Mouse (Mus musculus): ENCODE results near the gene 2700049A03Rik. TPM values are rescaled to one million over a fixed set of nuclear protein-coding genes. Genes with fewer than 3 reads are reported as not detected.

Gene 2700049A03Rik
- polyA plus RNA-seq, 1 experiment: 2.4 TPM

- Histone ChIP-seq H3K4me3 (ENCODE audit: insufficient read depth, low read depth, low read length) (no peak overlapping the region), H3K27ac (ENCODE audit: insufficient read depth, low read depth, low read length) (no peak overlapping the region), H3K4me1 (ENCODE audit: control insufficient read depth, insufficient read depth, low read length) (no peaks in the 10 kb centered on the region), H3K27me3 (replicated peaks; ENCODE audit: control insufficient read depth, insufficient read depth, low read length) (no peaks in the 10 kb centered on the region), H3K36me3 (ENCODE audit: control insufficient read depth, insufficient read depth, low read length) (no peaks in the 10 kb centered on the region)
- no peak for TF ChIP-seq CTCF (conservative IDR thresholded peaks at IDR 0.05; ENCODE audit: insufficient read depth, insufficient read length, low read depth, low read length)
- no peak for TF ChIP-seq POLR2A (IDR thresholded peaks at IDR 0.05; ENCODE audit: low read depth, low read length)
- WGBS: 97% methylated on average over 4 of the region's 4 CpGs
- DNase-seq: no peak
Measured at GRCm38 (mm10) chr12:71237074-71237473, 100.4 kb downstream of the 2700049A03Rik start.

GRCm38 (mm10) chr12:71242791-71243190 lies 106.1 kb downstream of the 2700049A03Rik start:
- H3K4me1 ChIP-seq (ENCODE audit: control insufficient read depth, insufficient read depth, low read length): no peaks in the 10 kb centered on the region
- H3K27ac ChIP-seq (ENCODE audit: insufficient read depth, low read depth, low read length): no peak overlapping the region
- peaks cover 2% of the 10 kb centered on the region; the same call in 1 of the 2 replicates for H3K36me3 ChIP-seq (ENCODE audit: control insufficient read depth, insufficient read depth, low read length)
- 92% methylated on average over 9 of the region's 9 CpGs for WGBS
- H3K27me3 ChIP-seq (replicated peaks; ENCODE audit: control insufficient read depth, insufficient read depth, low read length): no peaks in the 10 kb centered on the region
- no peak for TF ChIP-seq CTCF (conservative IDR thresholded peaks at IDR 0.05; ENCODE audit: insufficient read depth, insufficient read length, low read depth, low read length)
- no peak for TF ChIP-seq POLR2A (IDR thresholded peaks at IDR 0.05; ENCODE audit: low read depth, low read length)
- DNase-seq: no peak
- H3K4me3 ChIP-seq (ENCODE audit: insufficient read depth, low read depth, low read length): no peak overlapping the region

GRCm38 (mm10) chr12:71244766-71245390 lies 108.2 kb downstream of the 2700049A03Rik start:
- no peak overlapping the region for H3K4me3 ChIP-seq (ENCODE audit: insufficient read depth, low read depth, low read length)
- no peaks in the 10 kb centered on the region for H3K27me3 ChIP-seq (replicated peaks; ENCODE audit: control insufficient read depth, insufficient read depth, low read length)
- peak; percentile 34 for DNase-seq
- WGBS: 56% methylated on average over 11 of the region's 11 CpGs
- H3K27ac ChIP-seq (ENCODE audit: insufficient read depth, low read depth, low read length): no peak overlapping the region
- TF ChIP-seq POLR2A (IDR thresholded peaks at IDR 0.05; ENCODE audit: low read depth, low read length): no peak
- no peak for TF ChIP-seq CTCF (conservative IDR thresholded peaks at IDR 0.05; ENCODE audit: insufficient read depth, insufficient read length, low read depth, low read length)
- peaks cover 2% of the 10 kb centered on the region; the same call in 1 of the 2 replicates for H3K36me3 ChIP-seq (ENCODE audit: control insufficient read depth, insufficient read depth, low read length)
- no peaks in the 10 kb centered on the region for H3K4me1 ChIP-seq (ENCODE audit: control insufficient read depth, insufficient read depth, low read length)

GRCm38 (mm10) chr12:71247191-71247590 lies 110.5 kb downstream of the 2700049A03Rik start:
- no peak overlapping the region for H3K4me3 ChIP-seq (ENCODE audit: insufficient read depth, low read depth, low read length)
- WGBS: 71% methylated on average over 8 of the region's 8 CpGs
- peaks cover 2% of the 10 kb centered on the region; the same call in 1 of the 2 replicates for H3K36me3 ChIP-seq (ENCODE audit: control insufficient read depth, insufficient read depth, low read length)
- no peak overlapping the region for H3K27ac ChIP-seq (ENCODE audit: insufficient read depth, low read depth, low read length)
- no peaks in the 10 kb centered on the region for H3K4me1 ChIP-seq (ENCODE audit: control insufficient read depth, insufficient read depth, low read length)
- no peaks in the 10 kb centered on the region for H3K27me3 ChIP-seq (replicated peaks; ENCODE audit: control insufficient read depth, insufficient read depth, low read length)
- TF ChIP-seq CTCF (conservative IDR thresholded peaks at IDR 0.05; ENCODE audit: insufficient read depth, insufficient read length, low read depth, low read length) (no peak), POLR2A (IDR thresholded peaks at IDR 0.05; ENCODE audit: low read depth, low read length) (no peak)
- DNase-seq: no peak

- H3K27me3 ChIP-seq (replicated peaks; ENCODE audit: control insufficient read depth, insufficient read depth, low read length): no peaks in the 10 kb centered on the region
- TF ChIP-seq CTCF (conservative IDR thresholded peaks at IDR 0.05; ENCODE audit: insufficient read depth, insufficient read length, low read depth, low read length): no peak
- no peak for TF ChIP-seq POLR2A (IDR thresholded peaks at IDR 0.05; ENCODE audit: low read depth, low read length)
- no peak overlapping the region for H3K4me3 ChIP-seq (ENCODE audit: insufficient read depth, low read depth, low read length)
- 52% methylated on average over 9 of the region's 9 CpGs for WGBS
- no peak for DNase-seq
- no peak overlapping the region for H3K27ac ChIP-seq (ENCODE audit: insufficient read depth, low read depth, low read length)
- H3K36me3 ChIP-seq (ENCODE audit: control insufficient read depth, insufficient read depth, low read length): no peaks in the 10 kb centered on the region
- no peaks in the 10 kb centered on the region for H3K4me1 ChIP-seq (ENCODE audit: control insufficient read depth, insufficient read depth, low read length)
Measured at GRCm38 (mm10) chr12:71249348-71249747, 112.7 kb downstream of the 2700049A03Rik start.

GRCm38 (mm10) chr12:71252509-71253167 lies 116.0 kb downstream of the 2700049A03Rik start:
- no peak overlapping the region for H3K27ac ChIP-seq (ENCODE audit: insufficient read depth, low read depth, low read length)
- WGBS: 48% methylated on average over 11 of the region's 11 CpGs
- no peaks in the 10 kb centered on the region for H3K4me1 ChIP-seq (ENCODE audit: control insufficient read depth, insufficient read depth, low read length)
- H3K36me3 ChIP-seq (ENCODE audit: control insufficient read depth, insufficient read depth, low read length): no peaks in the 10 kb centered on the region
- no peaks in the 10 kb centered on the region for H3K27me3 ChIP-seq (replicated peaks; ENCODE audit: control insufficient read depth, insufficient read depth, low read length)
- no peak for TF ChIP-seq POLR2A (IDR thresholded peaks at IDR 0.05; ENCODE audit: low read depth, low read length)
- TF ChIP-seq CTCF (conservative IDR thresholded peaks at IDR 0.05; ENCODE audit: insufficient read depth, insufficient read length, low read depth, low read length): no peak
- no peak for DNase-seq
- H3K4me3 ChIP-seq (ENCODE audit: insufficient read depth, low read depth, low read length): no peak overlapping the region

- Histone ChIP-seq H3K27me3 (replicated peaks; ENCODE audit: control insufficient read depth, insufficient read depth, low read length) (no peaks in the 10 kb centered on the region), H3K27ac (ENCODE audit: insufficient read depth, low read depth, low read length) (no peak overlapping the region), H3K4me1 (ENCODE audit: control insufficient read depth, insufficient read depth, low read length) (no peaks in the 10 kb centered on the region), H3K36me3 (ENCODE audit: control insufficient read depth, insufficient read depth, low read length) (no peaks in the 10 kb centered on the region), H3K4me3 (ENCODE audit: insufficient read depth, low read depth, low read length) (no peak overlapping the region)
- DNase-seq: no peak
- TF ChIP-seq CTCF (conservative IDR thresholded peaks at IDR 0.05; ENCODE audit: insufficient read depth, insufficient read length, low read depth, low read length): no peak
- no peak for TF ChIP-seq POLR2A (IDR thresholded peaks at IDR 0.05; ENCODE audit: low read depth, low read length)
- 49% methylated on average over 7 of the region's 7 CpGs for WGBS
Measured at GRCm38 (mm10) chr12:71254779-71255178, 118.1 kb downstream of the 2700049A03Rik start.

Data from kidney, adult 2 months (tissue).